In the genomic region with DNA sequence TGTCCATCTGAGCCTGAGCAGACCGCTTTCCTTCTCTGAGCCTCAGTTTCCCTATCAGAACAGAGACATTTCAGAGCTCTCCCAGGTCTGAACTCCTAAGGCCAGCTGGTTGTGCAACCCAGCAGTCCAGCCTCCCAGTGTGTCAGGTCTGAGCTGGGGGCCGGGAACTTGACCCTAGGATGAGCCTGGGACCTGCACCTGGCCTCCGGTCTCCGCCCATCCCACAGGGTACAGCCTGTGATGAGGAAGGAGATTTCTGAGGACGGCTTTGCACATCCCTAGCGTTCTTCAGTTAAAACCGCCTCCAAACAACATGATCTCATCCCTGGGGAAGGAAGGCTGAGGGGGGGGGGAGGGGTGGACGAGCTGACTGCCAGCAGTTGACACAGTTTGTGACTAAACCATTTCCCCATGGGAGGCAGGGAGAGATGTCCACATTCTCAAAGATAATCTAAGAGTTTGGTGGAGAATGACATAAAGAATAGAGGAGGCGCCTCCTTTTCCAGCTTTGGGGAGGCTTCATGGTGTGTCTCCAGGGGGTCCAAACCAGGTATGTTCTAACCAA, we compare ENCODE assay signal across 8 mouse cellular contexts. TPM values are rescaled to one million over a fixed set of nuclear protein-coding genes. Genes with fewer than 3 reads are reported as not detected.
DNase-seq lines count a peak whose midpoint lies in the region; TF ChIP-seq lines count a peak whose summit lies in the region.
"Had no signal": no experiment of that assay in that cellular context is flagged by ENCODE, and none has a peak within 500 bp of the region (broad histone marks: within the 10 kb centered on the region; RNA-seq: fewer than 3 reads in every experiment).

No protein-coding gene starts in this region.

- TF ChIP-seq POLR2A in myocyte (IDR thresholded peaks at IDR 0.05; ENCODE audit: insufficient read length, low read depth), result no peak

- intact Hi-C loops in left cerebral cortex, adult 2 months (cut with DNase I), result loop anchor here (1.0 to 2.0 kb wide), 2 partner anchors 72 to 98 kb away; no protein-coding TSS in a partner anchor
- intact Hi-C loops in left cerebral cortex, postnatal 4 days (cut with DNase I), result no loop called here

- no peaks in the 10 kb centered on the region for H3K27me3 ChIP-seq in myocyte (ENCODE audit: control insufficient read depth, insufficient read depth, insufficient read length)

- H3K79me2 ChIP-seq in myocyte (ENCODE audit: control insufficient read depth, insufficient read depth), result no peaks in the 10 kb centered on the region

- no peaks in the 10 kb centered on the region for H3K36me3 ChIP-seq in myocyte (ENCODE audit: control insufficient read depth, insufficient read depth)
- H3K36me3 ChIP-seq: liver, embryonic 15.5 days had no signal

- no peak for DNase-seq in left cerebral cortex, adult 2 months (ENCODE audit: extremely low spot score in 1 of 2, low spot score in 2 of 2)
- no peak for DNase-seq in left cerebral cortex, postnatal 4 days
- DNase-seq in adipocyte (ENCODE audit: low spot score), result peak; percentile 87
- DNase-seq in fibroblast of lung, adult 2 months (ENCODE audit: low read depth), result peak; percentile 27
- no peak for DNase-seq in adrenal gland, adult (ENCODE audit: inconsistent age in 2 of 2, low spot score in 1 of 2)
- no peak for DNase-seq in urinary bladder, adult 18-20 months (ENCODE audit: low spot score in 2 of 2)

- peak overlapping the region; percentile 84 for H3K4me2 ChIP-seq in myocyte (ENCODE audit: low read depth)
- H3K4me2 ChIP-seq: liver, embryonic 15.5 days had no signal

- no peak overlapping the region for H3K4me3 ChIP-seq in left cerebral cortex, adult 2 months
- H3K4me3 ChIP-seq in myocyte, result no peak overlapping the region
- H3K4me3 ChIP-seq: liver, embryonic 15.5 days had no signal

- H3ac ChIP-seq in myocyte (ENCODE audit: control insufficient read depth, insufficient read length), result no peak overlapping the region

- TF ChIP-seq CTCF in left cerebral cortex, adult 2 months (IDR thresholded peaks at IDR 0.05), result no peak

- H3K27ac ChIP-seq in left cerebral cortex, adult 2 months, result peak overlapping the region; percentile 97
- H3K27ac ChIP-seq: liver, embryonic 15.5 days had no signal

TF ChIP-seq in myocyte, 11 proteins besides CTCF, POLR2A, EP300 and RAD21:
- TF ChIP-seq MYOD1 (IDR thresholded peaks at IDR 0.05; ENCODE audit: control insufficient read depth in 1 of 3, insufficient read length in 2 of 3, low read depth in 2 of 3), result peak in 2 of 3 experiments; percentile 66 to 75
- no peak for TF ChIP-seq TCF3 (IDR thresholded peaks at IDR 0.05; ENCODE audit: insufficient read length, low read depth)
- no peak for TF ChIP-seq MAX (IDR thresholded peaks at IDR 0.05; ENCODE audit: low read depth)
- peak; percentile 78 for TF ChIP-seq CEBPB (IDR thresholded peaks at IDR 0.05; ENCODE audit: insufficient read depth, poor library complexity, severe bottlenecking)
- peak in 2 of 3 experiments; percentile 51 to 95 for TF ChIP-seq MYOG (IDR thresholded peaks at IDR 0.05; ENCODE audit: control insufficient read depth in 1 of 3, insufficient read depth in 1 of 3, insufficient read length in 2 of 3, low read depth in 2 of 3)
- peak; percentile 33 for TF ChIP-seq TCF12 (IDR thresholded peaks at IDR 0.05; ENCODE audit: insufficient read depth, poor library complexity, severe bottlenecking)
TF ChIP-seq in myocyte: peak in this region for 4.

RNA-seq across cellular contexts. Expression of a gene that starts 16.2 kb away (rescaled TPM):
- total RNA-seq in left cerebral cortex, adult 2 months (2021), result 10 to 100 TPM; 76.7 to 80.7 TPM
- 10 to 100 TPM; 30.3 to 32.1 TPM for total RNA-seq in left cerebral cortex, postnatal 4 days (2021)
- polyA plus RNA-seq in myocyte (2012; fragmentation: generic; extraction: Trizol), result 23.3 TPM

Comparison
In these comparisons a context has a peak if more than half of its experiments do, and no peak if none do; other contexts are left out.
1. DNase-seq: peak in adipocyte (single experiment) and fibroblast of lung, adult 2 months (single experiment); none in left cerebral cortex, adult 2 months (0 of 2), left cerebral cortex, postnatal 4 days (single experiment), adrenal gland, adult (0 of 2) and urinary bladder, adult 18-20 months (0 of 2).